Mouse (Mus musculus) T-helper 17 cell (primary cell): Measurements from ENCODE around the gene Mtx3.
"Not testable (repeated sequence)": the region's sequence is repeated elsewhere in the genome, so short reads cannot be mapped to it uniquely, and the experiment has no call there.

Experiments
- in situ Hi-C, 2 experiments: fragments of 300-600 bp; cut with MboI, MseI; formaldehyde crosslinking; loops; 1 replicate in 1 of 2; 2 replicates in 1 of 2; pipeline ENCODE4 v1.15.1; 2025; ENCODE audit warnings: high pct_unique_total_duplicates in 2 of 2

The Mtx3 gene

GRCm38 (mm10) chr13:92844586-92845221, at the start of gene Mtx3:
Mtx3 (plus strand) TSS chr13:92844760.
- in situ Hi-C loops, result no loop called here

GRCm38 (mm10) chr13:92798830-92799229, 45.7 kb upstream of the Mtx3 start:
- in situ Hi-C loops, result no loop called here

- in situ Hi-C loops, result no loop called here
Measured at GRCm38 (mm10) chr13:92799306-92799925, 45.1 kb upstream of the Mtx3 start.

GRCm38 (mm10) chr13:92806785-92807184, 37.8 kb upstream of the Mtx3 start:
- in situ Hi-C loops, result no loop called here

- in situ Hi-C loops, result no loop called here
Measured at GRCm38 (mm10) chr13:92807849-92808248, 36.7 kb upstream of the Mtx3 start.

GRCm38 (mm10) chr13:92810592-92810991, 34.0 kb upstream of the Mtx3 start:
- in situ Hi-C loops, result not testable (repeated sequence)

GRCm38 (mm10) chr13:92816329-92816728, 28.2 kb upstream of the Mtx3 start:
- in situ Hi-C loops, result no loop called here

- in situ Hi-C loops, result no loop called here
Measured at GRCm38 (mm10) chr13:92817357-92817756, 27.2 kb upstream of the Mtx3 start.

- in situ Hi-C loops, result no loop called here
Measured at GRCm38 (mm10) chr13:92828820-92829219, 15.7 kb upstream of the Mtx3 start.

GRCm38 (mm10) chr13:92833162-92833561, 11.4 kb upstream of the Mtx3 start:
- in situ Hi-C loops, result no loop called here

GRCm38 (mm10) chr13:92846438-92846837, 1.9 kb downstream of the Mtx3 start:
- in situ Hi-C loops, result no loop called here

GRCm38 (mm10) chr13:92847336-92847735, 2.8 kb downstream of the Mtx3 start:
- in situ Hi-C loops, result no loop called here

GRCm38 (mm10) chr13:92848002-92848401, 3.4 kb downstream of the Mtx3 start:
- in situ Hi-C loops, result no loop called here

GRCm38 (mm10) chr13:92855901-92856300, 11.3 kb downstream of the Mtx3 start:
- in situ Hi-C loops, result no loop called here

- in situ Hi-C loops, result no loop called here
Measured at GRCm38 (mm10) chr13:92858808-92859207, 14.2 kb downstream of the Mtx3 start.

GRCm38 (mm10) chr13:92859959-92860358, 15.4 kb downstream of the Mtx3 start:
- in situ Hi-C loops, result no loop called here

- in situ Hi-C loops, result no loop called here
Measured at GRCm38 (mm10) chr13:92865358-92865757, 20.8 kb downstream of the Mtx3 start.

GRCm38 (mm10) chr13:92866680-92867079, 22.1 kb downstream of the Mtx3 start:
- in situ Hi-C loops, result no loop called here

- in situ Hi-C loops, result loop anchor here in 1 of 2 experiments (10.0 kb wide), 1 partner anchor 315 kb away; no protein-coding TSS in a partner anchor
Measured at GRCm38 (mm10) chr13:92879514-92879913, 35.0 kb downstream of the Mtx3 start.

GRCm38 (mm10) chr13:92879933-92880332, 35.4 kb downstream of the Mtx3 start:
- in situ Hi-C loops, result loop anchor here in 1 of 2 experiments (5.0 to 10.0 kb wide), 2 partner anchors 82 to 315 kb away; no protein-coding TSS in a partner anchor

- in situ Hi-C loops, result loop anchor here in 1 of 2 experiments (5.0 kb wide), 1 partner anchor 82 kb away; no protein-coding TSS in a partner anchor
Measured at GRCm38 (mm10) chr13:92880589-92880988, 36.0 kb downstream of the Mtx3 start.

GRCm38 (mm10) chr13:92882271-92882985, 37.9 kb downstream of the Mtx3 start:
- in situ Hi-C loops, result loop anchor here in 1 of 2 experiments (5.0 kb wide), 1 partner anchor 80 kb away; no protein-coding TSS in a partner anchor
